Mouse (Mus musculus) adrenal gland, adult 10 weeks (tissue): ENCODE data around the gene Cybc1. TPM values are rescaled to one million over a fixed set of nuclear protein-coding genes. Genes with fewer than 3 reads are reported as not detected.

Source experiments
- polyA plus RNA-seq: library from polyadenylated mRNA; stranded (reverse); fragments of 350-450 nt; fragmentation: Illumina TruSeq; extraction: RNeasy Lipid Tissue Mini Kit (QIAGEN cat#74804); gene quantifications from one replicate; pipeline ENCODE4 v1.2.3, GENCODE M21; 2014; ENCODE audit warnings: low read depth, low replicate concordance

Gene Cybc1
- 11.7 TPM for polyA plus RNA-seq

DNA sequence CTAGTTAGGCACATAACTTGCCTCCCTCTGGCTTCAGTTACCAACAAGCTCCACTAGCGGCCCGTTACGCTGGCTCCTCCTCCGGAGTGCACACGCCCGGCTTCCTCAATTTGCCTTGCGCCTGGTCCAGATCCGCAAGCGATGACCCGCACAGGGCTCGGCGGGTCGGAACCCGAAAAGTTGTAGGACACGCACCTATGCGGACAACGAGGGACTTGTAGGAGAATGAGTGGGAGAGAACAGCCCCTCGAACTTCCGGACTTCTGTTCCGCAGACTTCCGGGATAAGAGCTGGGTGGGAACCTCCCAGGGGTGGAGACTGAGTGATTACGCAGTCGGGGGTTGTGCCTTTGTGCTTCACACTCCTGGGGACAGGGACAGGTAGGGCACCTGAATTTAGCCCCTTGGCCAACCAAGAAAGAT, at the start of gene Cybc1:
TSS of gene Cybc1 (minus strand) at position 305 of the 422 bp plus-strand sequence.

DNA sequence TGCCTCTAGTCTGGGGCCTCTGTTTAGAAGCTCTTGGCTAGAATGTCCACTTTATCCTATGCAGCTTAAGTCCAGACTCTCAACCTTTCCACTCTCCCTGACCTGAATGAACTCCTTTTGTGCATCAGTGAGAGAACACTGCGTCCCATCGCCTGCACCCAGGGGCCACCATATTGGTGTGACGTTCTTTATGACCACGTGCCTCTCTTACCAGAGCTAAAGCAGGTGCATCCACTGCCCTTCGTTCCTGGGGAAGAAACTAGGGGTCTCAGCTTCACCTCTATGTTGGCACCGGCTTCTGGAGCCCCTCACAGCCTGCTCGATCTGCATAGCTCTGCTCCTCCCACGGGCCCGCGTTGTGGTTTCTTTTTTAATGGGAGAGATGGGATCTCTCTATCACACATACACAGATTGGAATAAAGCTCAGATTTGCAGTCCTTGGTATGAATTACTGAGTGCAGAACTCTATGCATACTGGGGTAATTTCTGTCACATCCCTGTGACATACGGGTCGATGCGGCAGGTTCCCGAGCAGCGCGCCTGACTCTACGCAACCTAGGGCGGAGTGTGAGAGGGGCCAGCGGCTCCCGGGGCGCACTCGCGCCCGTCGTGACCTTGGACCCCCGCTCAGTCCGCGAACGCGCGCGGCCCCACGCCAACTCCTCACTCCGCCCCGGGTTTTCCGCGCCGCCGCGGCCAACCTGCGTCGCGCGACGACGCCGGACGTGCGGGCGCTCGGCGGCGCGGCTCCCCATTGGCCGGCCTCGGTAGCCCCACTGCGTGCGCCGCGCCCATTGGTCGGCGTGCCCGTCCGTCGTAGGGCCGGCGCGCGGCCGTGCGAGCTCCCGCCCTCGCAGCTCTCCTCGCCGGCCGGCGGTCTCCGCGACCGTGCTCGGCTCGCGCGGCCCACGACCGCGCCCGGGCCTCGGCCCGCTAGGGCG, 30.3 kb upstream of the Cybc1 start, which contains the start of gene Foxk2:
TSS of gene Foxk2 (plus strand) at position 831 of the 941 bp plus-strand sequence.

DNA sequence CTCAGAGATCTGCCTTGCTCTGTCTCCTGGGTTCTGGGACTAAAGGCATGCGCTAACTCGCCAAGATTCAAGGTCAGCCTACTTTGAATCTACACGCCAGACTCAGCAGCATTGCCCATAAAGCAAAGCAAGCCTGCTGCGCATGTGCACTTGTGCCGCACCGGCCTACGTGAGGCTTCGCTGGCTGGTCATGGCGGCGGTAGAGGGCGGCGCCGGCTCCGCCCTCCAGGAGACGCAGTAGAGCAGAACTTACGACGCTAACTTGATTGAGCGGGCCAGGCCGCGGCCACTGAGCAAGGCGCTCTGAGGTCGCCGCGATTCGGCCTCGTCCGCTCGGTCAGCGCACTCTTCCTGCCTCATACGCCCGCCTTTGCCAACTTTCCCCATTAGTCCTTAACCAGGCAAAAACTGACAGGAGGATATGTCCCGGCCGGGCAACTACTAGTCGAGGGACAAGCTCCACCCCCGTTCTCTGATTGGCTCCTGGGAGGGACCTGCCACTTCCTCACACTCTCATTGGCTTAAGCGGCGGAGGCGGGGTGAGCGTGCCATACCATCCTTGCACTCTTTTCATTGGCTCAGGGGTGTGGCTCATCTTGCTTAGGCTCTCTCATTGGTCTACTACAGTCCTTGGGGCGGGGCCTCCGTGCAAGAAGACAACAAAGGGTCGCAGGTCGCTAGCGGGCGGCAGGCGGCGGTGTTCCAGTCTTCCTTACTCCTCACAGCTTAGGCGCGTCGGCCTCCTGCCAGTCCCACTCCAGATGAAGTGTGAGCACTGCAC, 7.6 kb upstream of the Cybc1 start, which contains the start of gene Narf:
TSS of gene Narf (plus strand) at position 690 of the 781 bp plus-strand sequence.

DNA sequence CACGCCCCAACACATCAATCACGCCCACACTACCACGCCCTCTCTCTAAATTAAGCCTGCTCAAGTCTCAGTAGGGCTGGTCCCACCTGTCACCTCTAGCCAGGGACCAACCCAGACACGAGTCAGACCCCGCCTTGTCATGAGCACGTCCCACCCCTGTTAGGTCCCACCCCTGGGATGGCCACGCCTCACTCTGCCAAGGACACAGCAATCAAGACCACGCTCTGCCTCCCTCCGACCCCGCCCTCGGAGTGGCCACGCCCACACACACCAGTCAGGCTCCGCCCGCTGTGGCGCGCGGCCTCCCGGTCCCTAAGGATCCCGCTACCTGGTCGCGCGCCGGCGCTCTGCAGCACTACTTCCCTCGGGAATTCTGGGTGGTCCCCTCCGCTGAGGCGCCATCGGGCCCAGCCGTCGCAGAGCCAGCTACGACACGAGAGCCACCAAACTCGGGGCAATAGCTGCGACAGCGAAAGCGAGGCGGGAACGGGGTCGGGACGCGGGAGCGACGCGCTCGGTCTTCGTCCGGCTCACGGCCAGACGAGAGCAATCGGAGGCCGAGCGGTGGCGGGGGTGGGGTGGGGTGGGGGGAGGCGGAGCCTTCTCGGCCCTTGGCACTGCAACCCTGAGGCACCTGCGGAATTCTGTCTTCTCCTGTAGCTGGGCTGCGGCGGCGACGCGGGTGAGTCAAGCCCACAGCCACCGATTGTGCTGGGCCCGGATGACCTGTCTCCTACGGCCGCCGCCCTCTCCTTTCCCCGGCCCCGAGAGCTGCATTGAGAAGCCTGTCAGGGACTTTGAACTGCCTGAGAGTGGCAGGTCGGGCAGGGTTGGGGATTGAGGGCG, 24.7 kb downstream of the Cybc1 start, which contains the start of the genes Hexdc and Ogfod3:
TSS of gene Hexdc (plus strand) at position 273 of the 846 bp plus-strand sequence.
TSS of gene Ogfod3 (minus strand) at position 551 of the 846 bp plus-strand sequence.

Other genes starting within 250 kb of the Cybc1 start
- 73.3 TPM for gene Csnk1d, start 238.0 kb downstream of the Cybc1 start, polyA plus RNA-seq
- not detected for gene Cd7, start 189.9 kb downstream of the Cybc1 start, polyA plus RNA-seq
- not detected for gene Sectm1b, start 165.8 kb downstream of the Cybc1 start, polyA plus RNA-seq
- gene Sectm1a, start 148.1 kb downstream of the Cybc1 start, polyA plus RNA-seq: not detected
- gene Tex19.2, start 110.6 kb downstream of the Cybc1 start, polyA plus RNA-seq: not detected
- not detected for gene Tex19.1, start 83.2 kb downstream of the Cybc1 start, polyA plus RNA-seq
- not detected for gene Uts2r, start 69.1 kb downstream of the Cybc1 start, polyA plus RNA-seq
- gene Hexdc, start 24.9 kb downstream of the Cybc1 start, polyA plus RNA-seq: 6.6 TPM
- gene Ogfod3, start 24.6 kb downstream of the Cybc1 start, polyA plus RNA-seq: 3.3 TPM
- gene Narf, start 7.9 kb upstream of the Cybc1 start, polyA plus RNA-seq: 12.0 TPM
- 25.8 TPM for gene Foxk2, start 30.7 kb upstream of the Cybc1 start, polyA plus RNA-seq
- gene Wdr45b, start 125.1 kb upstream of the Cybc1 start, polyA plus RNA-seq: 97.2 TPM
- 10.3 TPM for gene Rab40b, start 158.9 kb upstream of the Cybc1 start, polyA plus RNA-seq
- 10.2 TPM for gene Fn3krp, start 192.1 kb upstream of the Cybc1 start, polyA plus RNA-seq
- 0.41 TPM for gene Fn3k, start 205.6 kb upstream of the Cybc1 start, polyA plus RNA-seq
- 31.0 TPM for gene Tbcd, start 222.6 kb upstream of the Cybc1 start, polyA plus RNA-seq